Mouse (Mus musculus) heart, embryonic 15.5 days (tissue): ENCODE data around the gene Aldoart2. TPM values are rescaled to one million over a fixed set of nuclear protein-coding genes. Genes with fewer than 3 reads are reported as not detected.
A peak's percentile ranks its signal among the peaks of the same experiment; 100 is the strongest.
"Not testable (repeated sequence)": the region's sequence is repeated elsewhere in the genome, so short reads cannot be mapped to it uniquely, and the experiment has no call there.

Experiments used
- ATAC-seq: fragments of 200-750 bp; cut with Nextera tagmentation; replicated peaks from 2 replicates; pipeline ENCODE4 v1.8.0; 2017; ENCODE audit warnings: low read depth, moderate TSS enrichment; ENCODE audit not compliant: insufficient number of reproducible peaks, insufficient read depth, low FRiP score
- H3K27ac ChIP-seq: fragments of 300-500 bp; sonication (generic); 2 replicates; pipeline ENCODE4 v1.5.1; 2015; ENCODE audit warnings: mild to moderate bottlenecking, inconsistent platforms
- H3K27me3 ChIP-seq: fragments of 300-500 bp; sonication (generic); 2 replicates; pipeline ENCODE4 v1.6.1; 2015; ENCODE audit warnings: inconsistent platforms
- H3K36me3 ChIP-seq: fragments of 300-500 bp; sonication (generic); 2 replicates; pipeline ENCODE4 v1.6.1; 2015; ENCODE audit warnings: mild to moderate bottlenecking, inconsistent platforms
- H3K4me1 ChIP-seq: fragments of 300-500 bp; sonication (generic); replicated peaks from 2 replicates; pipeline ENCODE4 v1.6.1; 2015; ENCODE audit warnings: inconsistent platforms
- H3K4me2 ChIP-seq: fragments of 300-500 bp; sonication (generic); 2 replicates; pipeline ENCODE4 v1.6.1; 2015; ENCODE audit warnings: inconsistent platforms, mild to moderate bottlenecking, moderate library complexity
- H3K4me3 ChIP-seq: fragments of 300-500 bp; sonication (generic); 2 replicates; pipeline ENCODE4 v1.5.1; 2015; ENCODE audit warnings: mild to moderate bottlenecking, inconsistent platforms
- H3K9ac ChIP-seq: fragments of 300-500 bp; sonication (generic); 2 replicates; pipeline ENCODE4 v1.6.1; 2015; ENCODE audit warnings: mild to moderate bottlenecking, inconsistent platforms
- H3K9me3 ChIP-seq: fragments of 300-500 bp; sonication (generic); replicated peaks from 2 replicates; pipeline ENCODE4 v1.6.1; 2016; ENCODE audit warnings: inconsistent platforms
- WGBS: fragments of 180-500 bp; shearing (Covaris S2); methylation state at CpG from one replicate; pipeline ENCODE4 v1.1.7; 2015; ENCODE audit warnings: mixed read lengths; 5-methylcytosine and 5-hydroxymethylcytosine counted together
- polyA plus RNA-seq: library from polyadenylated mRNA; unstranded; fragments of >200 nt; fragmentation: Nextera tagmentation; extraction: Ambion mirVana; gene quantifications from 2 replicates; pipeline ENCODE4 v1.2.1, GENCODE M21; 2015

Gene Aldoart2
- polyA plus RNA-seq, result 0.10 TPM in 1 of 2 replicates, not detected in the other

- no peak within 1 kb of the TSS for H3K4me3 ChIP-seq
- no peak within 1 kb of the TSS for H3K27ac ChIP-seq
- no peaks in the 10 kb centered on the region for H3K9me3 ChIP-seq
- H3K9ac ChIP-seq, result no peak within 1 kb of the TSS
- H3K4me1 ChIP-seq, result no peaks in the 10 kb centered on the region; the same call in 1 of the 2 replicates
- no peaks in the 10 kb centered on the region for H3K27me3 ChIP-seq
- no peak for ATAC-seq
- no peaks in the 10 kb centered on the region for H3K36me3 ChIP-seq
- 93% methylated on average over 19 of the region's 19 CpGs for WGBS
- H3K4me2 ChIP-seq, result no peak within 1 kb of the TSS
These were observed at the start of gene Aldoart2 for GRCm38 (mm10) chr12:55565206-55565605. Gene Aldoart2 (plus strand): TSS chr12:55565239.

- Histone ChIP-seq H3K4me1 (no peaks in the 10 kb centered on the region), H3K27me3 (no peaks in the 10 kb centered on the region), H3K4me2 (no peak overlapping the region), H3K36me3 (no peaks in the 10 kb centered on the region), H3K9ac (no peak overlapping the region), H3K9me3 (no peaks in the 10 kb centered on the region), H3K27ac (no peak overlapping the region), H3K4me3 (no peak overlapping the region)
- no peak for ATAC-seq
- WGBS, result 50% methylated on average over 15 of the region's 15 CpGs
These were observed 46.8 kb upstream of the Aldoart2 start for GRCm38 (mm10) chr12:55518061-55518738.

- ATAC-seq, result no peak
- no peak overlapping the region for H3K4me2 ChIP-seq
These were observed 37.9 kb upstream of the Aldoart2 start for GRCm38 (mm10) chr12:55526983-55527752.

GRCm38 (mm10) chr12:55536537-55537135 is 28.4 kb upstream of the Aldoart2 start:
- Histone ChIP-seq H3K4me3 (no peak overlapping the region), H3K9me3 (no peaks in the 10 kb centered on the region), H3K4me2 (no peak overlapping the region), H3K36me3 (no peaks in the 10 kb centered on the region), H3K9ac (no peak overlapping the region), H3K27ac (no peak overlapping the region), H3K4me1 (no peaks in the 10 kb centered on the region), H3K27me3 (peaks cover 26% of the 10 kb centered on the region)
- WGBS, result 9% methylated on average over 14 of the region's 14 CpGs
- no peak for ATAC-seq

More at GRCm38 (mm10) chr12:55526983-55527752, 37.9 kb upstream of the Aldoart2 start:
- Histone ChIP-seq H3K4me3 (no peak overlapping the region), H3K27ac (no peak overlapping the region), H3K9me3 (no peaks in the 10 kb centered on the region), H3K27me3 (no peaks in the 10 kb centered on the region), H3K9ac (no peak overlapping the region), H3K4me1 (no peaks in the 10 kb centered on the region), H3K36me3 (no peaks in the 10 kb centered on the region)
- WGBS, result 63% methylated on average over 15 of the region's 15 CpGs

- no peak for ATAC-seq
These were observed 27.3 kb upstream of the Aldoart2 start for GRCm38 (mm10) chr12:55537742-55538141.

GRCm38 (mm10) chr12:55538328-55538971 is 26.6 kb upstream of the Aldoart2 start:
- Histone ChIP-seq H3K27me3 (peaks cover 26% of the 10 kb centered on the region), H3K27ac (no peak overlapping the region), H3K4me1 (no peaks in the 10 kb centered on the region), H3K36me3 (no peaks in the 10 kb centered on the region), H3K4me3 (no peak overlapping the region), H3K9me3 (no peaks in the 10 kb centered on the region), H3K4me2 (no peak overlapping the region), H3K9ac (no peak overlapping the region)
- 76% methylated on average over 1 of the region's 1 CpGs for WGBS
- peak; percentile 69 for ATAC-seq

More at GRCm38 (mm10) chr12:55537742-55538141, 27.3 kb upstream of the Aldoart2 start:
- no peak overlapping the region for H3K9ac ChIP-seq
- H3K27me3 ChIP-seq, result peaks cover 26% of the 10 kb centered on the region
- WGBS, result 68% methylated on average over 7 of the region's 7 CpGs
- H3K27ac ChIP-seq, result no peak overlapping the region
- no peaks in the 10 kb centered on the region for H3K9me3 ChIP-seq
- H3K4me3 ChIP-seq, result no peak overlapping the region
- no peaks in the 10 kb centered on the region for H3K36me3 ChIP-seq
- no peak overlapping the region for H3K4me2 ChIP-seq
- H3K4me1 ChIP-seq, result no peaks in the 10 kb centered on the region

GRCm38 (mm10) chr12:55539157-55539556 is 25.9 kb upstream of the Aldoart2 start:
- Histone ChIP-seq H3K9ac (no peak overlapping the region), H3K9me3 (no peaks in the 10 kb centered on the region), H3K27me3 (peaks cover 26% of the 10 kb centered on the region), H3K4me1 (no peaks in the 10 kb centered on the region), H3K27ac (no peak overlapping the region), H3K36me3 (no peaks in the 10 kb centered on the region), H3K4me3 (no peak overlapping the region), H3K4me2 (no peak overlapping the region)
- WGBS, result 63% methylated on average over 8 of the region's 8 CpGs
- ATAC-seq, result no peak

- WGBS, result 78% methylated on average over 6 of the region's 6 CpGs
- H3K4me2 ChIP-seq, H3K27me3 ChIP-seq, H3K9me3 ChIP-seq, H3K27ac ChIP-seq, ATAC-seq, H3K4me1 ChIP-seq, H3K9ac ChIP-seq, H3K36me3 ChIP-seq, H3K4me3 ChIP-seq: not testable (repeated sequence)
These were observed 10.1 kb upstream of the Aldoart2 start for GRCm38 (mm10) chr12:55554901-55555300.

GRCm38 (mm10) chr12:55557866-55558265 is 7.2 kb upstream of the Aldoart2 start:
- WGBS, result 71% methylated on average over 6 of the region's 6 CpGs
- no peaks in the 10 kb centered on the region for H3K9me3 ChIP-seq
- no peak overlapping the region for H3K4me2 ChIP-seq
- H3K27ac ChIP-seq, result no peak overlapping the region
- H3K36me3 ChIP-seq, result no peaks in the 10 kb centered on the region
- H3K4me1 ChIP-seq, result no peaks in the 10 kb centered on the region; the same call in 1 of the 2 replicates
- no peak for ATAC-seq
- H3K27me3 ChIP-seq, result no peaks in the 10 kb centered on the region
- H3K4me3 ChIP-seq, result no peak overlapping the region
- H3K9ac ChIP-seq, result no peak overlapping the region

- Histone ChIP-seq H3K27me3 (no peaks in the 10 kb centered on the region), H3K4me2 (no peak overlapping the region), H3K9ac (no peak overlapping the region), H3K4me3 (no peak overlapping the region), H3K9me3 (no peaks in the 10 kb centered on the region), H3K4me1 (no peaks in the 10 kb centered on the region; the same call in 1 of the 2 replicates), H3K36me3 (no peaks in the 10 kb centered on the region), H3K27ac (no peak overlapping the region)
- ATAC-seq, result no peak
- 82% methylated on average over 12 of the region's 12 CpGs for WGBS
These were observed 5.7 kb upstream of the Aldoart2 start for GRCm38 (mm10) chr12:55559184-55559855.
